Mouse (Mus musculus): Measurements from ENCODE around the gene Tmem221. TPM values are rescaled to one million over a fixed set of nuclear protein-coding genes. Genes with fewer than 3 reads are reported as not detected.
A peak's percentile ranks its signal among the peaks of the same experiment; 100 is the strongest.

Gene Tmem221
- polyA plus RNA-seq, 1 experiment from 2014 or later = not detected

DNA sequence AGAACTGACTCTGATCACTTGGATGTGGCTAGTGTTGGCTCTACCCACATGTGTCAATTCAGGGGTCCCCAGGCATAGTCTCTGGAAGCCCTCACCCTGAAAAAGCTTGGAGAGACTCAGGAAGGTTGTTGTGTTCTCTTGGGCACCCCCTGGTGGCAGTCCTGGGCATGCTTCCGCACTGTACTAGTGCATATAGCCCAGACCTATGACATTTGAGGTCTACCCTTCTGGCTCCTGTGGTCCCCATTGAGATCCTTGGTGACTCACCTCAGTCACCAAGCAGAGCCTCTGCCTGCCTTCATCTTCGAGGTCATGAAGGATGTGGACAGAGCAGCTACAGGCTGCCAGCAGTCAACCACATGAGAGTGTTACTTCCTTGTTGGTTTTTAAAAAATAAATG, 28.2 kb upstream of the Tmem221 start:
- no peaks in the 10 kb centered on the region for H3K27me3 ChIP-seq (ENCODE audit: control insufficient read depth, insufficient read depth, low read length)
- H3K9me3 ChIP-seq (ENCODE audit: control insufficient read depth, low read length) = no peaks in the 10 kb centered on the region
- H3K9ac ChIP-seq (replicated peaks; ENCODE audit: low read depth, low read length) = no peak overlapping the region
- no peak overlapping the region for H3K27ac ChIP-seq (ENCODE audit: low read depth, low read length)
- H3K4me2 ChIP-seq (ENCODE audit: low read depth, low read length) = no peak overlapping the region
- H3K36me3 ChIP-seq (ENCODE audit: control insufficient read depth, insufficient read depth, low read length) = peaks cover 16% of the 10 kb centered on the region
- H3K4me3 ChIP-seq (ENCODE audit: low read depth, low read length) = no peak overlapping the region
- ATAC-seq (ENCODE audit: low read depth) = no peak
- 68% methylated on average over 2 of the region's 2 CpGs for WGBS
- peaks cover 8% of the 10 kb centered on the region; the same call in 1 of the 2 replicates for H3K4me1 ChIP-seq (ENCODE audit: control insufficient read depth, insufficient read depth, low read length)

DNA sequence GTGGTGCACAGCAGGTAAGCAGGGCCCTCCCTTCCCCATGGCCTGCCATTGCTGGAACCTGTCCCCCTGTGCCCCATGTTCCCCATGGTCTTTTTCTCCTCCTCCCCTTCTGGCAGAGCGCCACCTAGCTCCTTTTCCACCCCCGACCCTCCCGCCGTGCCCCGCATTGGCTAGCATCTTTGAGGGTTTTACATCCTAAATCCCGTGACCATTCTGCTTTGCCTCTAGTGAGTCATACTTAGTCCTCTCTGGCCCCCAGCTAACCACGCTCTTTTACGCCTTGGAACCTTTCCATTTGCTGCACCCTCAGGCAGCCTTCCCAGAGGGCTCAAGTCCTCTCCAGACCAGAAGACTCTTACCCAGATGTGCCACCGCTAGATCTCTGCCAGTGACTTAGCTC, 21.5 kb upstream of the Tmem221 start:
- Histone ChIP-seq H3K27me3 (ENCODE audit: control insufficient read depth, insufficient read depth, low read length) (no peaks in the 10 kb centered on the region), H3K4me2 (ENCODE audit: low read depth, low read length) (no peak overlapping the region), H3K27ac (ENCODE audit: low read depth, low read length) (no peak overlapping the region), H3K4me3 (ENCODE audit: low read depth, low read length) (no peak overlapping the region), H3K36me3 (ENCODE audit: control insufficient read depth, insufficient read depth, low read length) (peaks cover 10% of the 10 kb centered on the region; the same call in 1 of the 2 replicates), H3K4me1 (ENCODE audit: control insufficient read depth, insufficient read depth, low read length) (no peaks in the 10 kb centered on the region), H3K9ac (replicated peaks; ENCODE audit: low read depth, low read length) (no peak overlapping the region), H3K9me3 (ENCODE audit: control insufficient read depth, low read length) (no peaks in the 10 kb centered on the region)
- ATAC-seq (ENCODE audit: low read depth) = 0 out of 2 replicates have a peak, but pooled peaks have one; percentile 12
- 21% methylated on average over 9 of the region's 9 CpGs for WGBS

DNA sequence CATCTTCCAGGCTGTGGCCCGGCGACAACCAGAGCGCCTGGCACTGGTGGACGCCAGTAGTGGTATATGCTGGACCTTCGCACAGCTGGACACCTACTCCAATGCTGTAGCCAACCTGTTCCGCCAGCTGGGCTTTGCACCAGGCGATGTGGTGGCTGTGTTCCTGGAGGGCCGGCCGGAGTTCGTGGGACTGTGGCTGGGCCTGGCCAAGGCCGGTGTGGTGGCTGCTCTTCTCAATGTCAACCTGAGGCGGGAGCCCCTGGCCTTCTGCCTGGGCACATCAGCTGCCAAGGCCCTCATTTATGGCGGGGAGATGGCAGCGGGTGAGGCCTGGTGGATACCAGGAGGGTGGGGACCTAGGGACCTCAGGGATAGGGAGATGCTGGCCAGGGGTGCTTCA, 20.8 kb upstream of the Tmem221 start:
- Histone ChIP-seq H3K9me3 (ENCODE audit: control insufficient read depth, low read length) (no peaks in the 10 kb centered on the region), H3K36me3 (ENCODE audit: control insufficient read depth, insufficient read depth, low read length) (peaks cover 5% of the 10 kb centered on the region; the same call in 1 of the 2 replicates), H3K27ac (ENCODE audit: low read depth, low read length) (no peak overlapping the region), H3K4me1 (ENCODE audit: control insufficient read depth, insufficient read depth, low read length) (no peaks in the 10 kb centered on the region), H3K9ac (replicated peaks; ENCODE audit: low read depth, low read length) (no peak overlapping the region), H3K27me3 (ENCODE audit: control insufficient read depth, insufficient read depth, low read length) (no peaks in the 10 kb centered on the region), H3K4me2 (ENCODE audit: low read depth, low read length) (no peak overlapping the region), H3K4me3 (ENCODE audit: low read depth, low read length) (no peak overlapping the region)
- no peak for ATAC-seq (ENCODE audit: low read depth)
- 87% methylated on average over 14 of the region's 14 CpGs for WGBS

DNA sequence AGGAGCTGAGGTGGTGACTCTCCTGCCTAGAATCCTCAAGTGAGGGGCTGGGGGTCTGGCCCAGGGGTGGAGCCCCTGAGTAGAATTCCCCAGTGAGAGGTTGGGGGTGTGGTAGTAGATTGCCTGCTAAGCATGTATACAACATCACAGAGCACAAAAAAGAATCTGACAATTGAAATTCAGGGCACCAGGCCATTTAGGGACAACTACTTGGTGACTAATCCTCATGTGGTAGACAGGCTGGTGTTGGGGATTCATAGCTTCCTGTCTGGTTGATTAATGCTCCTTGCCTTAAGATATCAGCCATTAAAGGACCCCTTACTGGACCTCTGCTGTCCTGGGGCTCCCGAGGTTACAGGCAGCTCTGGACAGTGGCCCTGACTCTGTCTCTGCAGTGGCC, 20.3 kb upstream of the Tmem221 start:
- Histone ChIP-seq H3K4me2 (ENCODE audit: low read depth, low read length) (no peak overlapping the region), H3K36me3 (ENCODE audit: control insufficient read depth, insufficient read depth, low read length) (peaks cover 2% of the 10 kb centered on the region; the same call in 1 of the 2 replicates), H3K27ac (ENCODE audit: low read depth, low read length) (no peak overlapping the region), H3K9me3 (ENCODE audit: control insufficient read depth, low read length) (no peaks in the 10 kb centered on the region), H3K9ac (replicated peaks; ENCODE audit: low read depth, low read length) (no peak overlapping the region), H3K4me1 (ENCODE audit: control insufficient read depth, insufficient read depth, low read length) (no peaks in the 10 kb centered on the region), H3K27me3 (ENCODE audit: control insufficient read depth, insufficient read depth, low read length) (no peaks in the 10 kb centered on the region), H3K4me3 (ENCODE audit: low read depth, low read length) (no peak overlapping the region)
- 81% methylated on average over 1 of the region's 1 CpGs for WGBS
- no peak for ATAC-seq (ENCODE audit: low read depth)

DNA sequence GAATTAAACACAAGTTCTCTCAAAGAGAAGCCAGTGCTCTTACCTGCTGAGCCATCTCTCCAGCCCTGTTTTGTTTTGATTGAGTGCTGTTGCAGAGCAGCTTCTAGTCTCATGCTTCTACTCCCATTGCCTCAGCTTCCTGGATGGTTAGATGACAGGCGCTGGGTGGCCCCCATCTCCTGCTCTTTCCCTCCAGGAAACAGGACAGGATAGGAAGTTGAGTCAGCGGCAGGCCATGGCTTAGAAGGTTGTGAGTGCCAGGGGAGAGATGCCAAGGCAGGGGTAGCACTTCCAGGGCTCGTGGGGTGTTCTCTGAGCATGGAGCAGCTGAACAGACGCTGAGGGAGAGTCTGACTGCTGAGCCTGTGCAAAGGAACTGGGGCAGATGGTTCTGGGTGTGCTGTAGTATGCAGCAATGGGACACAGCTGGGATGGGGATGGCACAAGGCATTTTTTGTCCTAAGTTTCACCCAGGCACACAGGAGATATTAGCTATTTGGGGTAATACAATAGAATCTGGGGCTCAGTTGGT, 19.3 kb upstream of the Tmem221 start:
- no peak for ATAC-seq (ENCODE audit: low read depth)
- Histone ChIP-seq H3K27me3 (ENCODE audit: control insufficient read depth, insufficient read depth, low read length) (no peaks in the 10 kb centered on the region), H3K4me3 (ENCODE audit: low read depth, low read length) (no peak overlapping the region), H3K27ac (ENCODE audit: low read depth, low read length) (no peak overlapping the region), H3K4me1 (ENCODE audit: control insufficient read depth, insufficient read depth, low read length) (0 out of 2 replicates have a peak, but pooled peaks cover 4% of the 10 kb centered on the region), H3K4me2 (ENCODE audit: low read depth, low read length) (no peak overlapping the region), H3K9me3 (ENCODE audit: control insufficient read depth, low read length) (no peaks in the 10 kb centered on the region), H3K9ac (replicated peaks; ENCODE audit: low read depth, low read length) (no peak overlapping the region), H3K36me3 (ENCODE audit: control insufficient read depth, insufficient read depth, low read length) (0 out of 2 replicates have a peak, but pooled peaks cover 2% of the 10 kb centered on the region)
- 71% methylated on average over 4 of the region's 4 CpGs for WGBS

DNA sequence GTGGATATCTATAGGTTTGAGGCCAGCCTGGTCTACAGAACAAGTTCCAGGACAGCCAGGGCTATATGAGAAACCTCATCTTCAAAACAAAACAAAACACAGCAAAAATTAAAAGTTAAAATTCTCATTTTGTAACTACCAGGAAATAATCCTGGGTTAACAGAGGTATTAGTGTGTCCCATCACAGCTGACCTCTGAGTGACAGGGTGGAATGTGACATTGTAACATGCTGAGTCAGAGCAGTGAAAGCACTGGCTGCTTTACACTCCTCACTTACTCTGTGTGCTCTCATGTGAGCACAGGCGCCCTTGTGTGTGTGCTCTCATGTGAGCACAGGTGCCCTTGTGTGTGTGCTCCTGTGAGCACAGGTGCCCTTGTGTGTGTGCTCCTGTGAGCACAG, 16.3 kb upstream of the Tmem221 start:
- H3K27ac ChIP-seq (ENCODE audit: low read depth, low read length) = no peak overlapping the region
- H3K4me3 ChIP-seq (ENCODE audit: low read depth, low read length) = no peak overlapping the region
- no peak overlapping the region for H3K4me2 ChIP-seq (ENCODE audit: low read depth, low read length)
- H3K9ac ChIP-seq (replicated peaks; ENCODE audit: low read depth, low read length) = no peak overlapping the region
- H3K9me3 ChIP-seq (ENCODE audit: control insufficient read depth, low read length) = no peaks in the 10 kb centered on the region
- no peaks in the 10 kb centered on the region for H3K27me3 ChIP-seq (ENCODE audit: control insufficient read depth, insufficient read depth, low read length)
- H3K36me3 ChIP-seq (ENCODE audit: control insufficient read depth, insufficient read depth, low read length) = no peaks in the 10 kb centered on the region
- 57% methylated on average over 1 of the region's 1 CpGs for whole genome bisulfite sequencing
- H3K4me1 ChIP-seq (ENCODE audit: control insufficient read depth, insufficient read depth, low read length) = peaks cover 17% of the 10 kb centered on the region
- ATAC-seq (ENCODE audit: low read depth) = no peak

DNA sequence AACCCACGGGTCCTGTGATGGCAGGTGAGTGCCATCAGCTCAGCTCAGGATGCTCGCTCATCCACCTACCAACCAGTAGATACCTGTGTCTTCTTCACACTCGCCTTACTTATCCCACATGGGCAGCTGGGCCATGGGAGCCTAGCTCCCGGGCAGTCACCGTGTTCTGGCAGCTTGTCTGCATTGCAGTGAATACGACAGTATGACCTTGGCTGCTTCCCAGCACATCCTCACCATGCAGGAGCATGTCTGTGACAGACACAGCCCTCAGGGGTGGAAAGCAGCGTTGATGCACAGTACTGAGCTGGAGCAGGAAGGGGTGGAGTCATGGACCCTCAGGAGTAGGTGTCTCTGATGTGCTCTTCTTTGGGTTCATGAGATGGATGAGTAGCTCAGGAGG, 15.8 kb upstream of the Tmem221 start:
- Histone ChIP-seq H3K4me2 (ENCODE audit: low read depth, low read length) (no peak overlapping the region), H3K36me3 (ENCODE audit: control insufficient read depth, insufficient read depth, low read length) (no peaks in the 10 kb centered on the region)
- WGBS = 72% methylated on average over 7 of the region's 7 CpGs

DNA sequence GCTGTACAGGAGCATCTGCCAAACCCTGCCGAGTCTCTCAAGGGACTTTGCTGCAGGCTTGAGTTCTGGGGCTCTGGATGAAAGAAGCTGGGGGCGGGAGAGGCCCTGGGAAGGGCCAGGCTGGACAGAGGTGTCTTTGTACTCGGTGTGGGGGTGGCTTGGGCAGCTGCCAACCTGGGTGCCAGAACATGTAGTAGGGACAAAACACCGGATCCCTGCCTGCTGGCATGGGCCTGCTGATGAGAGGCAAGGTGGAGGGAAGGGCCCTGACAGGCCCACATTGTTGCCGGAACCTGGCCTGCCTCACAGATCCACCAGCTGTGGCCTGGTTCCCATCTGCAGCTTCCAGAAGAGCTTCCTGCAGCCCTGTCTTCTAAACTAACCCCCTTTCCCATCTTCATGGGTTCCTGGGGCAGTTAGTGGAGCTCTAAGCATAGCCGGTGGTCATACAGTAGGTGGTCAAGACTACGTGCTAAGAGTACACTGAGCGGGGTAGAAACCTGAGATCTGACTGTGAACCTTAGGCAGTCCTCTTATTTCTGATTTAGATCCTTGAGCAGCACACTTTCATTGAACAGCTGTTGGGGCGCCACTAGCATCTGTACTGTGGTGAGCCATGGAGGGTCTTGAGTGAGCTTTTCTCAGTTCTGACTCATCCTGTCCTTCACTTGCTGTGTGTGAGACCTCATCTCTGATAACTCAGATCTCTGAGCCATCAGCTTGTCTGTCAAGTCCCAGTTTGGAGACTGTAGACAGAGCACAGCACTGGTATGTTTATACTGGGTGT, 14.4 kb upstream of the Tmem221 start:
- 64% methylated on average over 9 of the region's 9 CpGs for WGBS
- no peaks in the 10 kb centered on the region for H3K36me3 ChIP-seq (ENCODE audit: control insufficient read depth, insufficient read depth, low read length)
- H3K9me3 ChIP-seq (ENCODE audit: control insufficient read depth, low read length) = no peaks in the 10 kb centered on the region
- no peak overlapping the region for H3K4me3 ChIP-seq (ENCODE audit: low read depth, low read length)
- ATAC-seq (ENCODE audit: low read depth) = no peak; the same call in 1 of the 2 replicates
- H3K4me2 ChIP-seq (ENCODE audit: low read depth, low read length) = peak overlapping the region; percentile 24; the same call in 1 of the 2 replicates
- peaks cover 17% of the 10 kb centered on the region for H3K4me1 ChIP-seq (ENCODE audit: control insufficient read depth, insufficient read depth, low read length)
- no peak overlapping the region for H3K9ac ChIP-seq (replicated peaks; ENCODE audit: low read depth, low read length)
- H3K27ac ChIP-seq (ENCODE audit: low read depth, low read length) = peak overlapping the region; percentile 71; the same call in 1 of the 2 replicates
- H3K27me3 ChIP-seq (ENCODE audit: control insufficient read depth, insufficient read depth, low read length) = no peaks in the 10 kb centered on the region

More for the DNA sequence above, 15.8 kb upstream of the Tmem221 start:
- no peak overlapping the region for H3K27ac ChIP-seq (ENCODE audit: low read depth, low read length)
- peaks cover 17% of the 10 kb centered on the region for H3K4me1 ChIP-seq (ENCODE audit: control insufficient read depth, insufficient read depth, low read length)
- no peak for ATAC-seq (ENCODE audit: low read depth)
- no peak overlapping the region for H3K4me3 ChIP-seq (ENCODE audit: low read depth, low read length)
- no peaks in the 10 kb centered on the region for H3K9me3 ChIP-seq (ENCODE audit: control insufficient read depth, low read length)
- H3K27me3 ChIP-seq (ENCODE audit: control insufficient read depth, insufficient read depth, low read length) = no peaks in the 10 kb centered on the region
- H3K9ac ChIP-seq (replicated peaks; ENCODE audit: low read depth, low read length) = no peak overlapping the region

DNA sequence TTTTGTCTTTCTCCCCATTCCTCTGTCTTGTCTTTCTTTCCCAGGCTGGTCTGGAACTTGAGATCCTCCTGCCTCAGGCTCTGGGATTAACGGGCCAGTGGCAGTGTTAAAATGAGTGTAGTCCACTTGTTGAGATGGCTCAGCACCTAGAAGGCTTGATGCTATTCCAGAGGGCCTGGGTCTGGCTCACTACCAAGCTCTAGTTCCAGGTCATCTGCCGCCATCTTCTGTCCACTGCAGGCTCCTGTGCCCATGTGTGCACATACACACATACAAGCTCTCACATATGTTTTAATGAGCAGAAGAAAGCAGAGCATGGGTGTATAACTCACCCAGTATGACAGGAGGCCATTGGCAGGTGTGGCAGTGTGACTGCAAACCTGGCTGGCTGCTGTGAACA, 13.4 kb upstream of the Tmem221 start:
- peaks cover 17% of the 10 kb centered on the region for H3K4me1 ChIP-seq (ENCODE audit: control insufficient read depth, insufficient read depth, low read length)
- no peaks in the 10 kb centered on the region for H3K27me3 ChIP-seq (ENCODE audit: control insufficient read depth, insufficient read depth, low read length)
- peak overlapping the region; percentile 71; the same call in 1 of the 2 replicates for H3K27ac ChIP-seq (ENCODE audit: low read depth, low read length)
- H3K4me2 ChIP-seq (ENCODE audit: low read depth, low read length) = peak overlapping the region; percentile 93
- ATAC-seq (ENCODE audit: low read depth) = no peak
- 84% methylated on average over 2 of the region's 2 CpGs for WGBS
- H3K9ac ChIP-seq (replicated peaks; ENCODE audit: low read depth, low read length) = no peak overlapping the region
- no peaks in the 10 kb centered on the region for H3K36me3 ChIP-seq (ENCODE audit: control insufficient read depth, insufficient read depth, low read length)
- no peaks in the 10 kb centered on the region for H3K9me3 ChIP-seq (ENCODE audit: control insufficient read depth, low read length)
- peak overlapping the region; percentile 62; the same call in 1 of the 2 replicates for H3K4me3 ChIP-seq (ENCODE audit: low read depth, low read length)

Measured in neural tube, embryonic 14.5 days (tissue).